Mouse (Mus musculus) heart, postnatal 0 days (tissue): ENCODE data around the gene C1qtnf2. TPM values are rescaled to one million over a fixed set of nuclear protein-coding genes. Genes with fewer than 3 reads are reported as not detected.

Source experiments
- ATAC-seq: fragments of 200-750 bp; cut with Nextera tagmentation; 2 replicates; pipeline ENCODE4 v1.8.0; 2017; ENCODE audit warnings: low read depth, moderate number of reproducible peaks, moderate library complexity; ENCODE audit not compliant: insufficient read depth
- DNase-seq: peaks from one replicate; pipeline ENCODE4 v3.0.0-alpha.2; 2016; ENCODE audit warnings: low spot score
- H3K27ac ChIP-seq: fragments of 300-500 bp; sonication (generic); 2 replicates; pipeline ENCODE4 v1.5.1; 2014; ENCODE audit warnings: low read depth, mild to moderate bottlenecking
- H3K27me3 ChIP-seq: fragments of 300-500 bp; sonication (generic); 2 replicates; pipeline ENCODE4 v1.6.1; 2014; ENCODE audit warnings: low read length, mixed read lengths; ENCODE audit not compliant: control insufficient read depth, insufficient read depth
- H3K36me3 ChIP-seq: fragments of 300-500 bp; sonication (generic); replicated peaks from 2 replicates; pipeline ENCODE4 v1.6.1; 2014; ENCODE audit warnings: low read length, mixed read lengths; ENCODE audit not compliant: control insufficient read depth, insufficient read depth
- H3K4me1 ChIP-seq: fragments of 300-500 bp; sonication (generic); 2 replicates; pipeline ENCODE4 v1.6.1; 2014; ENCODE audit warnings: antibody characterized with exemption; ENCODE audit not compliant: control insufficient read depth, insufficient read depth
- H3K4me2 ChIP-seq: fragments of 300-500 bp; sonication (generic); 2 replicates; pipeline ENCODE4 v1.6.1; 2014; ENCODE audit warnings: low read depth, mild to moderate bottlenecking, low read length, moderate library complexity
- H3K4me3 ChIP-seq: fragments of 300-500 bp; sonication (generic); 2 replicates; pipeline ENCODE4 v1.5.1; 2014; ENCODE audit warnings: low read depth, low read length
- H3K9ac ChIP-seq: fragments of 300-500 bp; sonication (generic); replicated peaks from 2 replicates; pipeline ENCODE4 v1.6.1; 2014; ENCODE audit warnings: low read depth, low read length, mixed read lengths
- H3K9me3 ChIP-seq: fragments of 300-500 bp; sonication (generic); replicated peaks from 2 replicates; pipeline ENCODE4 v1.6.1; 2016; ENCODE audit warnings: low read length; ENCODE audit not compliant: control insufficient read depth
- CTCF ChIP-seq: IDR thresholded peaks from 2 replicates; pipeline ENCODE4 v1.5.1; 2016; ENCODE audit warnings: antibody characterized with exemption, control low read depth, low read depth
- EP300 ChIP-seq: IDR thresholded peaks from 2 replicates; pipeline ENCODE4 v1.6.1; 2016; ENCODE audit warnings: antibody characterized with exemption, low read depth
- WGBS: fragments of 180-500 bp; shearing (Covaris S2); extraction: QIAGEN DNeasy Blood & Tissue Kit; methylation state at CpG from one replicate; pipeline ENCODE4 v1.1.7; 2014; 5-methylcytosine and 5-hydroxymethylcytosine counted together
- polyA plus RNA-seq: library from polyadenylated mRNA; unstranded; fragments of >200 nt; fragmentation: Nextera tagmentation; extraction: Ambion mirVana; gene quantifications from 2 replicates; pipeline ENCODE4 v1.2.1, GENCODE M21; 2015
- total RNA-seq: library from RNA; depleted of rRNA; stranded (reverse); fragments of >200 nt; gene quantifications from 2 replicates; pipeline ENCODE4 v1.2.3, GENCODE M21; 2014; ENCODE audit warnings: low replicate concordance; rRNA removed

The C1qtnf2 gene
- total RNA-seq (6.3 and 14.3 TPM in 2 replicates), polyA plus RNA-seq (13.9 and 14.0 TPM in 2 replicates)

DNA sequence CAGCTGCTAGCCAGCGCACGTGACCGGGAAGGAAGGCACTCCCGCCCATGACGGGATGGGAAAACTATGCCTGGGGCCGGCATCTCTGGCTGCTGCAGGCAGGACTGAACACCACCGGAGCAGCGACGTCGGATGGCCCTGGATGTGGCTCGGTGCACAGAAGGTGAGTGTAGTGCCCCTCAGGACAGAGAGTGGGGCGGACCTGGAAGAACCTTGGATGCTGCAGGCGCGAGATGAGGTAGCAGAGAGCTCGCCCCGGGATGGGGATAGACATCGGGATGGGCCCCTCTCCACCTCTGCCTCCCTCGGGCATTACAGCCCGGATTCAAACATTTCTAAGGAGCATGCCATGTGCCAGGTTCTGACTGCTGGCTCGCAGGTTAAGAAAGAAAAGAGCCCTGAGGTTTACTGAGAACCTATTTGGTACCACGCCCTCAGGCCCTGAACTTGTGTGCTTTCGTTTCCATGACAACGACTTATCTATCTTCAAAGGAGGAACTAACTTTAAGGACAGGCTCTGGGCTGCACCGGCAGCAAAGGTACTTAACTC lies at the start of gene C1qtnf2:
C1qtnf2 (plus strand) TSS at position 52 of the 550 bp plus-strand sequence.
- no peak for TF ChIP-seq EP300
- TF ChIP-seq CTCF = no peak

DNA sequence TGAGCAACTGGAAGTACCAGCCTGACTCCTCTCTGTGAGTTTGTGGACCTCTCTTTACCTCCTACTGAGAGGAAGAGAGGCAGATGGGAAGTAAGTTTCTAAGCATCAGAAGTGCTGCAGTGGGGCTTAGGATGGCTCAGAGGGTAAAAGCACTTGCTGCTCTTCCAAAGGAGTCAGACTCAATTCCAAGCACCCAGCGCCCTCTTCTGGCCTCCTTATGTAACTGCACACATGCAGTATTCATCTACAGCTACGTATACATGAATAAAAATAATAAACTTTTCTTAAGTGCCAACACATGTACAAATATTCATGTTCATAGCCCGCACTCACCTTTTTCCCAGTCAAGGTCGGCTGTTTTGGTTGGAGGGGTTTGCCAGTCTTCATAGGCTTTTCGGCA lies 49.7 kb upstream of the C1qtnf2 start:
- Histone ChIP-seq H3K27me3 (no peaks in the 10 kb centered on the region), H3K9ac (no peak overlapping the region), H3K4me2 (no peak overlapping the region), H3K9me3 (no peaks in the 10 kb centered on the region; the same call in 1 of the 2 replicates), H3K4me1 (peaks cover 6% of the 10 kb centered on the region), H3K4me3 (no peak overlapping the region), H3K36me3 (peaks cover 34% of the 10 kb centered on the region), H3K27ac (no peak overlapping the region)
- DNase-seq (no peak), ATAC-seq (no peak)
- TF ChIP-seq EP300 = no peak
- peak; percentile 15; the same call in 1 of the 2 replicates for TF ChIP-seq CTCF
- 76% methylated on average over 5 of the region's 5 CpGs for WGBS

More for the DNA sequence above, at the start of gene C1qtnf2:
- no peak within 1 kb of the TSS; the same call in 1 of the 2 replicates for H3K9ac ChIP-seq
- no peaks in the 10 kb centered on the region for H3K9me3 ChIP-seq
- no peaks in the 10 kb centered on the region for H3K36me3 ChIP-seq
- 0 out of 2 replicates have a peak within 1 kb of the TSS, but pooled peaks have one; percentile 1 for H3K27ac ChIP-seq
- H3K4me3 ChIP-seq = peak within 1 kb of the TSS; percentile 42
- peaks cover 19% of the 10 kb centered on the region; the same call in 1 of the 2 replicates for H3K4me1 ChIP-seq
- ATAC-seq (peak; percentile 79), DNase-seq (peak; percentile 46)
- H3K27me3 ChIP-seq = no peaks in the 10 kb centered on the region
- 4% methylated on average over 24 of the region's 24 CpGs for WGBS
- peak within 1 kb of the TSS; percentile 68 for H3K4me2 ChIP-seq

DNA sequence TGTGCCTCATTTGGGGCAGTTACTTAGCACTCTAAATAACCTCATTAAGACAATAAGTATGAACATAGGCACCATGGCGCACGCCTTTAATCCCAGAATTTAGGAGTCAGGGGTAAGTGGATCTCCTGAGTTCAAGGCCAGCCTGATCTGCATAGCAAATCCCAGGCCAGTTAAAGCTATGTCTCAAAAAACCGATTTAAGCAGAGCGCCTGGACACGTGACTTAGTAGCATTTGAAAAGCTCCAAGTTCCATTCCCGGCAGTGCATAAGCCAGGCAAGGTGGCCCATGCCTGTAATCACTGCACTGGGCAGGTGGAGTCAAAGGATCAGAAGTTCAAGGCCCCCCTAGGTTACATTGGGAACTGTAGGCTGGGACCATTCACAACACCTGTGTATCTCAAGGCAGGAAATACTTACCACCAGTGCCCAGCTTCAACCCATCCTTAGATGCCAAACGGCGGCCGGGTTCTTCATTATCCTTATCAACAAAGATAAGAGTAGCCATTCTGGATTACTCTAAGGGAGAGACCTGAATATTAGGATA lies 48.8 kb upstream of the C1qtnf2 start:
- peaks cover 6% of the 10 kb centered on the region for H3K4me1 ChIP-seq
- DNase-seq (no peak), ATAC-seq (no peak)
- no peak for TF ChIP-seq CTCF
- no peak for TF ChIP-seq EP300
- no peak overlapping the region for H3K27ac ChIP-seq
- peak overlapping the region; percentile 72 for H3K4me3 ChIP-seq
- peak overlapping the region; percentile 81; the same call in 1 of the 2 replicates for H3K9ac ChIP-seq
- peak overlapping the region; percentile 65 for H3K4me2 ChIP-seq
- H3K27me3 ChIP-seq = no peaks in the 10 kb centered on the region
- H3K9me3 ChIP-seq = no peaks in the 10 kb centered on the region; the same call in 1 of the 2 replicates
- H3K36me3 ChIP-seq = peaks cover 34% of the 10 kb centered on the region
- 61% methylated on average over 9 of the region's 9 CpGs for WGBS

DNA sequence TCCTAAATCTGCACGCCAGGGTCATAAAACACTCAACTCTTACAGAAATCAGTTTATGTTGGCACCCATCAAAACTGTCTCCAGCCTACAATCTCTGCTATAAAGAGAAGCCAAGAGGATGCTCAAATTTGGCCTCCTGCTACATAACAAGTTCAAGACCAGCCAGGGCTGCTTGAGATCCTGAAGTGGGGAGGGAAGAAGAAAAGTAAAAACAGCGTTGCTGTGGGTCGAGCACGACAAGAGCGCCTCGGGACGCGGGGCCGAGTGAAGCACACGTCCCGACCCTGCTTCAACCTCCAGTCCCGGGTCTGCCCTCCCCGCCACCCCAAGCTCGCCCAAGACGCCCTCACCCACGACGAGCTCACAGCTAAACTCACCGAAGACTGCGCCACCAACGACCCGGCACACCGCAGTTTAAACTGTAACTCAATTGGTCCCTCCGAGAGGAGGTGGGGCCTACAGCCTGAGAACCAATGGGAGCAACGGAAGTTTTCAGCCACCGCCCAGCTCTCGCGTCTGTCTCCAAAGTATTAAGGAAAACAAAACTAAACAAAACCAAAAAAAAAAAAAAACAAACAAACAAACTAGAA lies 48.2 kb upstream of the C1qtnf2 start, which contains the start of gene Pttg1:
Pttg1 (minus strand) TSS at position 428 of the 590 bp plus-strand sequence.
- ATAC-seq = peak; percentile 99
- Histone ChIP-seq H3K27me3 (no peaks in the 10 kb centered on the region), H3K4me3 (peak within 1 kb of the TSS; percentile 72), H3K9me3 (no peaks in the 10 kb centered on the region; the same call in 1 of the 2 replicates), H3K36me3 (peaks cover 27% of the 10 kb centered on the region), H3K4me2 (peak within 1 kb of the TSS; percentile 65), H3K27ac (peak within 1 kb of the TSS; percentile 91), H3K9ac (peak within 1 kb of the TSS; percentile 81), H3K4me1 (peaks cover 6% of the 10 kb centered on the region)
- TF ChIP-seq EP300 (no peak), CTCF (no peak)
- DNase-seq = peak; percentile 90
- 3% methylated on average over 27 of the region's 27 CpGs for WGBS

DNA sequence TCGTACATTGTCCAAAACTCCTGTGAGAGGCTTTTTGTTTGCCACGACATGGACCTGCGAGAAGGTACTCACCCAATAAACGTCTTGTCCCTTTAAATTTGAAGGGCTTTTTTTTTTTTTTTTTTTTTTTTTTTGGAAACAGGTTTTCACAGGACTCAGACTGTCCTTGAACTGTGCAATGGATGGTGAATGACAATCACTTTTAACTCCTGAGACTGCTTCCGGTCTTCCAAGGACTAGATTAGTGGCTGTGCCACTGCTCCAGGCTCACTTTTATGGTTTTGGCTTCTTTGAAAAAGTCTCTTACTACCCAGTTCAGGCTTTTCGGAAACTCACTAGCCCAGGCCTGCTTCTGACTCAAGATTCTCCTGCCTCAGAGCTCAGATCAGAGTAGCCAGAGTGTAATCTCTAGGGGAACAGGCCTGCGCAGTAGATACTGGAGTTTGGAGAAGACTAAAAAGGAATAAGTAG lies 47.6 kb upstream of the C1qtnf2 start:
- H3K9ac ChIP-seq = peak overlapping the region; percentile 81
- DNase-seq = peak; percentile 39
- WGBS = 15% methylated on average over 7 of the region's 7 CpGs

More for the DNA sequence above, 47.6 kb upstream of the C1qtnf2 start:
- H3K9me3 ChIP-seq = no peaks in the 10 kb centered on the region; the same call in 1 of the 2 replicates
- peak overlapping the region; percentile 91 for H3K27ac ChIP-seq
- peak overlapping the region; percentile 65 for H3K4me2 ChIP-seq
- peak overlapping the region; percentile 72 for H3K4me3 ChIP-seq
- peaks cover 23% of the 10 kb centered on the region for H3K36me3 ChIP-seq
- H3K4me1 ChIP-seq = peaks cover 6% of the 10 kb centered on the region
- H3K27me3 ChIP-seq = no peaks in the 10 kb centered on the region
- peak; percentile 72 for ATAC-seq
- TF ChIP-seq CTCF (no peak), EP300 (no peak)
